Mouse (Mus musculus) lung, postnatal 0 days (tissue): ENCODE results near the gene Cnpy1. TPM values are rescaled to one million over a fixed set of nuclear protein-coding genes. Genes with fewer than 3 reads are reported as not detected.

ENCODE experiments used
- ATAC-seq: fragments of 200-750 bp; cut with Nextera tagmentation; 2 replicates; pipeline ENCODE4 v1.8.0; 2017; ENCODE audit warnings: moderate library complexity
- DNase-seq: peaks from one replicate; pipeline ENCODE4 v3.0.0-alpha.2; 2016; ENCODE audit warnings: low spot score
- H3K27ac ChIP-seq: fragments of 300-500 bp; sonication (generic); 2 replicates; pipeline ENCODE4 v1.5.1; 2014; ENCODE audit warnings: antibody characterized with exemption, mild to moderate bottlenecking, low read length, mixed read lengths
- H3K27me3 ChIP-seq: fragments of 300-500 bp; sonication (generic); replicated peaks from 2 replicates; pipeline ENCODE4 v1.6.1; 2014; ENCODE audit warnings: low read length, mixed read lengths; ENCODE audit not compliant: insufficient read depth
- H3K36me3 ChIP-seq: fragments of 300-500 bp; sonication (generic); 2 replicates; pipeline ENCODE4 v1.6.1; 2014; ENCODE audit warnings: low read length, mixed read lengths; ENCODE audit not compliant: insufficient read depth
- H3K4me1 ChIP-seq: fragments of 300-500 bp; sonication (generic); 2 replicates; pipeline ENCODE4 v1.6.1; 2014; ENCODE audit warnings: antibody characterized with exemption, low read depth, low read length, mixed read lengths; ENCODE audit not compliant: insufficient read depth
- H3K4me2 ChIP-seq: fragments of 300-500 bp; sonication (generic); replicated peaks from 2 replicates; pipeline ENCODE4 v1.6.1; 2014; ENCODE audit warnings: low read depth, mild to moderate bottlenecking, low read length, moderate library complexity, mixed read lengths
- H3K4me3 ChIP-seq: fragments of 300-500 bp; sonication (generic); 2 replicates; pipeline ENCODE4 v1.5.1; 2014; ENCODE audit warnings: low read depth, low read length
- H3K9ac ChIP-seq: fragments of 300-500 bp; sonication (generic); replicated peaks from 2 replicates; pipeline ENCODE4 v1.6.1; 2014; ENCODE audit warnings: low read depth, mild to moderate bottlenecking
- H3K9me3 ChIP-seq: fragments of 300-500 bp; sonication (generic); 2 replicates; pipeline ENCODE4 v1.6.1; 2016; ENCODE audit warnings: low read length, mixed read lengths
- CTCF ChIP-seq: IDR thresholded peaks from 2 replicates; pipeline ENCODE4 v1.5.1; 2016; ENCODE audit warnings: antibody characterized with exemption, mild to moderate bottlenecking
- EP300 ChIP-seq: IDR thresholded peaks from 2 replicates; pipeline ENCODE4 v1.6.1; 2016; ENCODE audit warnings: antibody characterized with exemption, mild to moderate bottlenecking, control low read depth
- whole genome bisulfite sequencing: fragments of 180-500 bp; shearing (Covaris S2); extraction: QIAGEN DNeasy Blood & Tissue Kit; methylation state at CpG from one replicate; pipeline ENCODE4 v1.1.7; 2014; 5-methylcytosine and 5-hydroxymethylcytosine counted together
- polyA plus RNA-seq: library from polyadenylated mRNA; unstranded; fragments of >200 nt; fragmentation: Nextera tagmentation; extraction: Ambion mirVana; gene quantifications from 2 replicates; pipeline ENCODE4 v1.2.1, GENCODE M21; 2015

Gene Cnpy1
- polyA plus RNA-seq, 1 experiment from 2014 or later, result 0.08 TPM

- no peaks in the 10 kb centered on the region for H3K4me1 ChIP-seq
- 20% methylated on average over 6 of the region's 6 CpGs for WGBS
- no peak overlapping the region for H3K4me2 ChIP-seq
- no peaks in the 10 kb centered on the region for H3K27me3 ChIP-seq
- no peaks in the 10 kb centered on the region for H3K9me3 ChIP-seq
- H3K36me3 ChIP-seq, result no peaks in the 10 kb centered on the region
- TF ChIP-seq EP300 (no peak), CTCF (no peak)
- no peak overlapping the region for H3K4me3 ChIP-seq
- ATAC-seq (no peak), DNase-seq (no peak)
- no peak overlapping the region for H3K27ac ChIP-seq
- H3K9ac ChIP-seq, result no peak overlapping the region
Measured at GRCm38 (mm10) chr5:28236098-28236497, 9.5 kb downstream of the Cnpy1 start.

- TF ChIP-seq EP300 (no peak), CTCF (no peak)
- Histone ChIP-seq H3K4me1 (no peaks in the 10 kb centered on the region), H3K4me3 (no peak overlapping the region), H3K9ac (no peak overlapping the region), H3K27ac (no peak overlapping the region), H3K27me3 (no peaks in the 10 kb centered on the region), H3K9me3 (no peaks in the 10 kb centered on the region), H3K36me3 (no peaks in the 10 kb centered on the region), H3K4me2 (no peak overlapping the region)
- ATAC-seq (no peak), DNase-seq (no peak)
- WGBS, result 56% methylated on average over 3 of the region's 3 CpGs
Measured at GRCm38 (mm10) chr5:28232101-28232500, 13.5 kb downstream of the Cnpy1 start.

DNA sequence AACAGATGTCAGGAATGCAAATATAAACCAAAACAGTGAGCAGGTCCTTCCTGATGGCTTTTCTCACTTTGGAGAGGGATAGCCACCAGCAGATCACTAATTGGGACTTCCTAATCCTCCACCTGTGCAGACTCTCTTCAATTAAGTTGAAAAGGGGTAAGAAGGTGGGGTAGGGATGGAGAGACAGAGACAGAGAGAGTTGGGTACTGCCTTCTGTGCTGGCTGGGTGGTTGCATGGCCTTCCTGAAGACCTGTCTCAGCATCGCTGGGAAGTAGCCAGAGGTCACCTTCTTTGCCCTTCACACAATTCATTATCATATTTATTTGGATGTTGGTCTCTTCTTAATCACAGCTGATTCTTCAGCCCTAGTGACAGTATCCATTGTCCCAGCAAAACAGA lies 26.0 kb downstream of the Cnpy1 start:
- H3K27ac ChIP-seq, result no peak overlapping the region
- H3K4me1 ChIP-seq, result no peaks in the 10 kb centered on the region
- 59% methylated on average over 1 of the region's 1 CpGs for WGBS
- H3K27me3 ChIP-seq, result 0 out of 2 replicates have a peak, but pooled peaks cover 1% of the 10 kb centered on the region
- ATAC-seq (no peak), DNase-seq (no peak)
- H3K4me3 ChIP-seq, result no peak overlapping the region
- H3K9ac ChIP-seq, result no peak overlapping the region
- no peak for TF ChIP-seq CTCF
- TF ChIP-seq EP300, result no peak
- H3K36me3 ChIP-seq, result no peaks in the 10 kb centered on the region
- no peak overlapping the region for H3K4me2 ChIP-seq
- H3K9me3 ChIP-seq, result no peaks in the 10 kb centered on the region

DNA sequence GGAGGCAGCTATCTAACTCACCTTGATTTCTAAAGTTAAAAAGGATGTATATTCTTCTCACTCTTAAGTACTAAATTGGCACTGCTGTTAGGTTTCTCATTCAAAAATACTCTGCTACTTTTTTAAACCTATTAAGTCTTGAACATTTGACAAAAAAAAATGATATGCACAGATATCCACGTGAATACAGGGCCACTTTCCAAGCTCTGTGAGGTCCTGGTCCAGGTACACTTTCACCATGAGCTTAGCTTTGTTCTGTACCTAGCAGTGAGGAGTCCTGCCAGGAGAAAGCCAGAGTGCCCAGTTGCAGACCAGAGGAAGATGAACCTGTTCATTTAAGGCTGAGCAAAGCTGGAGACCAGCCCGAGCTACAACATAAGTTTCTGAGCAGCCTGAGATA lies 32.2 kb downstream of the Cnpy1 start:
- no peak for ATAC-seq
- Histone ChIP-seq H3K27ac (no peak overlapping the region), H3K4me2 (no peak overlapping the region), H3K36me3 (no peaks in the 10 kb centered on the region), H3K27me3 (peaks cover 32% of the 10 kb centered on the region), H3K4me3 (no peak overlapping the region), H3K4me1 (no peaks in the 10 kb centered on the region), H3K9ac (no peak overlapping the region), H3K9me3 (no peaks in the 10 kb centered on the region)
- TF ChIP-seq CTCF, result no peak
- WGBS, result 41% methylated on average over 2 of the region's 2 CpGs
- DNase-seq, result no peak

DNA sequence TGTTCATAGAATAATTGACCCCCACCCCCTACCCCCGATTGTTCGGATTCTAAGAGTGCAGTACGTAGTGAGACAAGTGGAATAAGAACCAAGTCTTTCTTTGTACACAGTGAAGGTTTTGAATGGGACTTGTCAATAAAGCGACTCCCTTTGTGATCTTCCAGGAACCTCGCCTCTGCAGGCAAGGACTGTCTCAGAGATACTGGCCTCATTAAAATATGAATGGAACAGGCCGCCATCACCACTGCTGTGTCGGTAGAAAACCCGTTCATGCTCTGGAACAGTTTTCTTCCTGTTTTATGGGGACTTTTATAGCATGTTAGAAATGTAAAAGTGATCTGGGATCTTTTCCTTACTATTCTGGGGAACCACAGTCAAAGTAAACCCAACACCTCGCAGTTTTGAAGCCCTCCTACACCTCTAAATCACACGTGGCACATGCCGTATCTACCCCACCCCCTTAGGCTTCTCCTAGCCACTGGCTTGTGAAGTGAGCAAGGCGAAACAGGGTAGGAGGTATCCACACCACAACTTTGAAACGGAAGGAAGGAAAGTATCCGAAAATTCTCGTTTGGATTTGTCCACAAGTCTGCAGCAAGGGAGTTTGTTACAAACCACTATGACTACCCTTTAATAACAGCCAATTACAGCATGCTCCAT lies 33.8 kb downstream of the Cnpy1 start:
- Histone ChIP-seq H3K9me3 (no peaks in the 10 kb centered on the region), H3K4me2 (no peak overlapping the region), H3K36me3 (no peaks in the 10 kb centered on the region), H3K4me1 (no peaks in the 10 kb centered on the region), H3K27ac (no peak overlapping the region), H3K4me3 (no peak overlapping the region), H3K9ac (no peak overlapping the region), H3K27me3 (peaks cover 38% of the 10 kb centered on the region)
- WGBS, result 3% methylated on average over 15 of the region's 15 CpGs
- TF ChIP-seq CTCF (no peak), EP300 (no peak)
- no peak for DNase-seq
- ATAC-seq, result no peak

- Histone ChIP-seq H3K36me3 (no peaks in the 10 kb centered on the region), H3K27ac (no peak overlapping the region), H3K4me2 (no peak overlapping the region), H3K9ac (no peak overlapping the region), H3K4me3 (no peak overlapping the region), H3K4me1 (no peaks in the 10 kb centered on the region), H3K27me3 (peaks cover 40% of the 10 kb centered on the region), H3K9me3 (no peaks in the 10 kb centered on the region)
- ATAC-seq, result no peak
- no peak for TF ChIP-seq CTCF
- TF ChIP-seq EP300, result no peak
- 1% methylated on average over 29 of the region's 29 CpGs for WGBS
- no peak for DNase-seq
Measured at GRCm38 (mm10) chr5:28210591-28211550, 34.7 kb downstream of the Cnpy1 start.
